Mouse (Mus musculus): ENCODE measurements around the gene Mgam. TPM values are rescaled to one million over a fixed set of nuclear protein-coding genes. Genes with fewer than 3 reads are reported as not detected.

Gene Mgam
- polyA plus RNA-seq, 1 experiment = 2.3 TPM

DNA sequence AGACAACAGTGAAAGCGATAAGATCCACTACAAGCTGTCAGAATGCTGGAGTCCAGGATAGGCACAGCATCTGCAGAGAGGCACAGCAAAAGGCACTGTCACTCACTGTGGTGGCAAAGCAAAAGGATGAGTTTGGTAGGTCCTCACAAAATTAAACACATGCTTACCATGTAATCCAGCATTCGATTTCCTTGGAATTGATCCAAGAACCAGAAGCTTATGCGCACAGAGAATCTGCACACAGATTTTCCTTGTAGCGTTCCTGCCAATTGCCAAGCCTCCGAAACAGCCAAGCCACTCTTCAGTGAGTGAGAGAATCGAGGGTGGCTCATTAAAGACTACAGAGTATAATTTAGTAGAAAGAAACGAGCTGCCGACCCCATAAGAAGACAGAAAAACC lies 18.4 kb upstream of the Mgam start:
- no peaks in the 10 kb centered on the region for H3K36me3 ChIP-seq (ENCODE audit: control insufficient read depth, insufficient read depth, low read length)
- H3K4me3 ChIP-seq (ENCODE audit: control insufficient read depth, low read depth, low read length) = no peak overlapping the region
- H3K4me1 ChIP-seq (ENCODE audit: control insufficient read depth, insufficient read depth, low read length) = no peaks in the 10 kb centered on the region
- H3K27ac ChIP-seq (ENCODE audit: control insufficient read depth, insufficient read depth, low read depth, low read length) = no peak overlapping the region
- TF ChIP-seq POLR2A (IDR thresholded peaks at IDR 0.05; ENCODE audit: control insufficient read depth, low read depth, low read length) (no peak), CTCF (IDR thresholded peaks at IDR 0.05; ENCODE audit: control insufficient read depth, insufficient read depth, insufficient replicate concordance, low read depth, low read length) (no peak)
- no peaks in the 10 kb centered on the region for H3K27me3 ChIP-seq (ENCODE audit: control insufficient read depth, insufficient read depth, low read length)

DNA sequence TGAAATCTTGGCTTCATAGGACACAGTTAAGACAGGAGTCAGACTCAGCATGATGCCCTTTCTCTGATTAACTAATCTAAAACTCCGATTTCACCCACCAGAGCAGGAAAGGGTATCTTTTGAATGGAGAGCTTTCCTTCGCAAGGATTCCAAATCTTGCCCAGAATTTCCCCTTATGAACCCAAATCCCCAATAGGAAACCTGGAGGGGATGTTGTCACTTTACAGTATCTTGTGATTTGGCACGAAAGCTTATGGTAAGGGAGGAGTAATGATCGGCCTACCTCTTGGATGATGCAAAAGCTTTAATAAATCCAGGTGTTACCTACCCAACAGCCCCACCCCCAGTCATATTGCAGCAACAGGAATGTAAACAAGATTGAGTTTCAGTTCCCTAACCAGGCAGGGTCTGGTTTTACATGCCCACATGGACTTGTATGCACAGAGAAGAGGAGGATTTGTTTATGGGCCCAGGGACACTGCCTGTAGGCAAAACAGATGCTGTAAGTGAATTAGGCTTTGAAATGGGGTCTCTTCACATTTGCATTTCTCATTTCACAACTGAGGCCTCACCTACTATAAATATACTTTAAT lies 15.3 kb upstream of the Mgam start, which contains the start of gene Tas2r138:
Gene Tas2r138 (minus strand): TSS at position 51 of the 593 bp plus-strand sequence.
- Histone ChIP-seq H3K4me3 (ENCODE audit: control insufficient read depth, low read depth, low read length) (no peak within 1 kb of the TSS), H3K27ac (ENCODE audit: control insufficient read depth, insufficient read depth, low read depth, low read length) (no peak within 1 kb of the TSS), H3K4me1 (ENCODE audit: control insufficient read depth, insufficient read depth, low read length) (no peaks in the 10 kb centered on the region), H3K36me3 (ENCODE audit: control insufficient read depth, insufficient read depth, low read length) (no peaks in the 10 kb centered on the region), H3K27me3 (ENCODE audit: control insufficient read depth, insufficient read depth, low read length) (no peaks in the 10 kb centered on the region)
- TF ChIP-seq POLR2A (IDR thresholded peaks at IDR 0.05; ENCODE audit: control insufficient read depth, low read depth, low read length) (no peak), CTCF (IDR thresholded peaks at IDR 0.05; ENCODE audit: control insufficient read depth, insufficient read depth, insufficient replicate concordance, low read depth, low read length) (no peak)

DNA sequence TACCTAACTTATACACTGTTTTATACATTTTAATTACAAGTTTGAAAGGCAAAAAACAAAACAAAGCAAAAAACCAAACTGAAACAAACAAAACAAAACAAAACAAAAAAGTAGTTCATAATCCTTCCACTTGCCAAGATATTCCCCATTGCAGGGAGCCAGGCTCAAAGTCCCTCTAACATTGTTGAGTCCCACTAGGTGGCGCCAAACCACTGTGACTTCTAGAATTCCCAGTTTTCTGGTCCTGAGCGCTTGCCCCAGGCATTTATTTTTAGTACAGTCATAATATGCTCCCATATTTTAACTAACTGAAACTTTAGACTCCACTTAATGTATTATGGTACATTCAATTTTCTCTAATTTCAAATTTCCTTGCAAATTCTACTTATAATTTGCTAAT lies 10.7 kb upstream of the Mgam start:
- no peak overlapping the region for H3K27ac ChIP-seq (ENCODE audit: control insufficient read depth, insufficient read depth, low read depth, low read length)
- TF ChIP-seq CTCF (IDR thresholded peaks at IDR 0.05; ENCODE audit: control insufficient read depth, insufficient read depth, insufficient replicate concordance, low read depth, low read length) (peak; percentile 22; the same call in 1 of the 2 replicates), POLR2A (IDR thresholded peaks at IDR 0.05; ENCODE audit: control insufficient read depth, low read depth, low read length) (no peak)
- H3K36me3 ChIP-seq (ENCODE audit: control insufficient read depth, insufficient read depth, low read length) = no peaks in the 10 kb centered on the region
- no peaks in the 10 kb centered on the region for H3K4me1 ChIP-seq (ENCODE audit: control insufficient read depth, insufficient read depth, low read length)
- H3K27me3 ChIP-seq (ENCODE audit: control insufficient read depth, insufficient read depth, low read length) = no peaks in the 10 kb centered on the region
- H3K4me3 ChIP-seq (ENCODE audit: control insufficient read depth, low read depth, low read length) = no peak overlapping the region

DNA sequence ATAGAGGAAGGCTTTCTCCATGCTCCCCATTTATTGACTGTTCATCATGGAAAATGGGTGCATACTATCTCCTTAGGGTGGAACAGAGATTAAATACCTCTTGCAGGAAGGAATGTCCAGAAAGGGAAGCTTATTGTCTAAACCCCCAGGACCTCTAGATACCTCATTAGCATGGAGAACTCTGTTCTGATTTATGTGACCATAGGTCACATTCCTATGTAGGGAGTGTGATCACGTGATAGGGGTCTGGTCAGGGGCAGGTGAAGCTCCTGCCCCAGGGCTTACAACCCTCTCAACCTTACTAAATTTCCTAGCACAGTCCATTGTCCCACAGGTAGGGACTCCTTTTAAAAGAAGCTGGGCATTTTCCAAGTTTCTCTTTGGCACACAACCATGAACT lies 2.5 kb upstream of the Mgam start:
- Histone ChIP-seq H3K27me3 (ENCODE audit: control insufficient read depth, insufficient read depth, low read length) (no peaks in the 10 kb centered on the region), H3K4me1 (ENCODE audit: control insufficient read depth, insufficient read depth, low read length) (no peaks in the 10 kb centered on the region), H3K4me3 (ENCODE audit: control insufficient read depth, low read depth, low read length) (no peak overlapping the region), H3K36me3 (ENCODE audit: control insufficient read depth, insufficient read depth, low read length) (no peaks in the 10 kb centered on the region), H3K27ac (ENCODE audit: control insufficient read depth, insufficient read depth, low read depth, low read length) (no peak overlapping the region)
- TF ChIP-seq POLR2A (IDR thresholded peaks at IDR 0.05; ENCODE audit: control insufficient read depth, low read depth, low read length) (no peak), CTCF (IDR thresholded peaks at IDR 0.05; ENCODE audit: control insufficient read depth, insufficient read depth, insufficient replicate concordance, low read depth, low read length) (no peak)

DNA sequence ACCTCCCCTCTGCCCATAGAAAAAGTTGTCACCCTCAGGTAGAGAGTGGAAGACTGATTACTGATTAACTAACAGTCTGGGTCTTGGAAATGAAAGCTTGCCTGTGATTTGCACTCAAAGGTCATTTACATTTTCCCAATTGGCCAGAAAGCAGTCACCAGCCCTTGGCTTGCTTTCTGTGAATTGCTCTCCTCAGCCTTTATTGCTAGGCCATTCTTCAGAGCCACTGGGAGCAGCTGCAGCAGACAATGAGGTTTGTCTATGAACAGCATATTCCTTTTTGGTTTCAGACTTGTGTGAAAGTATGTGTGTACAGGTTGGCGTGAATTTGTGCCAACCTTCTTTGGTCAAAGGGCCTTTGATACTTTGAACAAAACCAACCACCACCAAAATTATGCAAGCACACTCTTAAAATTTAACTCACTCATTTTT lies 6.0 kb downstream of the Mgam start:
- H3K36me3 ChIP-seq (ENCODE audit: control insufficient read depth, insufficient read depth, low read length) = no peaks in the 10 kb centered on the region
- no peak for TF ChIP-seq POLR2A (IDR thresholded peaks at IDR 0.05; ENCODE audit: control insufficient read depth, low read depth, low read length)
- no peaks in the 10 kb centered on the region for H3K4me1 ChIP-seq (ENCODE audit: control insufficient read depth, insufficient read depth, low read length)
- H3K27ac ChIP-seq (ENCODE audit: control insufficient read depth, insufficient read depth, low read depth, low read length) = no peak overlapping the region
- no peaks in the 10 kb centered on the region for H3K27me3 ChIP-seq (ENCODE audit: control insufficient read depth, insufficient read depth, low read length)
- no peak overlapping the region for H3K4me3 ChIP-seq (ENCODE audit: control insufficient read depth, low read depth, low read length)

DNA sequence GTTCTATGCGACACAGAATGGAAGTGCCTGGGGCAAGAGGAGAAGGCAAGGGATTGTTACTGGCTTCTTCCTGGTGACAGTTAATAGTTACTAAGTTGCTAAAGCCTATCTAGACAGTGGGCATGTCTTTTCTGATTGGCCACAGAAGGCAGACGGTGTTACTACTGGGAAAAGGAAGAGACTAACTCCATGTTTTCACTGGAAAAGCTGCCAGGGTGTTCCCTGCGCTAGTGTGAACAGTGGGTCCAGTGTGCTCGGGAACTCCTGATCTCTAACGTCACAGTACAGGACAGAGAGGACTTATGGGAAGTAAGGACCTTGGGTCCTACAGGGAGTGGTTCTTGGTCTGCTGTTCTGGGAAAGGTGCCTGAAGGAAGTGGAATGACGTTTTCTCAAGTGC lies 6.9 kb downstream of the Mgam start:
- Histone ChIP-seq H3K4me1 (ENCODE audit: control insufficient read depth, insufficient read depth, low read length) (no peaks in the 10 kb centered on the region), H3K27ac (ENCODE audit: control insufficient read depth, insufficient read depth, low read depth, low read length) (no peak overlapping the region), H3K27me3 (ENCODE audit: control insufficient read depth, insufficient read depth, low read length) (no peaks in the 10 kb centered on the region), H3K36me3 (ENCODE audit: control insufficient read depth, insufficient read depth, low read length) (no peaks in the 10 kb centered on the region), H3K4me3 (ENCODE audit: control insufficient read depth, low read depth, low read length) (no peak overlapping the region)
- TF ChIP-seq CTCF (IDR thresholded peaks at IDR 0.05; ENCODE audit: control insufficient read depth, insufficient read depth, insufficient replicate concordance, low read depth, low read length) (no peak), POLR2A (IDR thresholded peaks at IDR 0.05; ENCODE audit: control insufficient read depth, low read depth, low read length) (no peak)

DNA sequence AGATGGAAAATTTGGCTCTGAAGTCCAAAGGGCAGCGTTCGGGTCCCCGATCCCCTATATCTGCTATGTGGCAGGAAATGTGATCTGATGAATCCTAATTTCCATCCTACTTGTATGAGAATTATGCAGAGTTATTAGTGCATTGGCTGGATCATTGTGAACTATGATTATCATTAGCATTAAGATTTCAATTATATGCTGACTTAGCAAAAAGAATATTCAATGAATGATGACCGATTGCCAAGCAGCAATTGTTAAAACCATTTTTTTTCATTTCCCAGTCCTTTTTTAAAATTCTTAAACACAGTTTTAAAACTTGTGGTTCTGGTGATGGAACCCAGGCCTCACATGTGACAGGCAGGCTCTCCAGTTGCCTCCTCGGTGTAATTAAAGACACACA lies 9.1 kb downstream of the Mgam start:
- H3K4me1 ChIP-seq (ENCODE audit: control insufficient read depth, insufficient read depth, low read length) = no peaks in the 10 kb centered on the region
- H3K36me3 ChIP-seq (ENCODE audit: control insufficient read depth, insufficient read depth, low read length) = no peaks in the 10 kb centered on the region
- TF ChIP-seq POLR2A (IDR thresholded peaks at IDR 0.05; ENCODE audit: control insufficient read depth, low read depth, low read length) (no peak), CTCF (IDR thresholded peaks at IDR 0.05; ENCODE audit: control insufficient read depth, insufficient read depth, insufficient replicate concordance, low read depth, low read length) (no peak)

More for the DNA sequence above, 9.1 kb downstream of the Mgam start:
- Histone ChIP-seq H3K27ac (ENCODE audit: control insufficient read depth, insufficient read depth, low read depth, low read length) (no peak overlapping the region), H3K4me3 (ENCODE audit: control insufficient read depth, low read depth, low read length) (no peak overlapping the region), H3K27me3 (ENCODE audit: control insufficient read depth, insufficient read depth, low read length) (no peaks in the 10 kb centered on the region)

Data from testis, adult 2 months (tissue).